Mouse (Mus musculus) midbrain, embryonic 12.5 days (tissue): ENCODE measurements at regions not wholly inside any gene's neighbourhood (a gene's known extent, or its start where the extent isn't known, plus 50 kb on each side); places are given as distances from the start of the nearest gene placed in this dataset.
"Not testable (repeated sequence)": the region's sequence is repeated elsewhere in the genome, so short reads cannot be mapped to it uniquely, and the experiment has no call there.

Experiments
- ATAC-seq: fragments of 200-750 bp; cut with Nextera tagmentation; 2 replicates; pipeline ENCODE4 v1.8.0; 2017; ENCODE audit warnings: low read depth, moderate TSS enrichment, moderate library complexity; ENCODE audit not compliant: low FRiP score
- H3K27ac ChIP-seq: fragments of 300-500 bp; sonication (generic); replicated peaks from 2 replicates; pipeline ENCODE4 v1.5.1; 2016; ENCODE audit warnings: mild to moderate bottlenecking
- H3K27me3 ChIP-seq: fragments of 300-500 bp; sonication (generic); 2 replicates; pipeline ENCODE4 v1.6.1; 2016; ENCODE audit warnings: mild to moderate bottlenecking
- H3K36me3 ChIP-seq: fragments of 300-500 bp; sonication (generic); 2 replicates; pipeline ENCODE4 v1.6.1; 2016
- H3K4me1 ChIP-seq: fragments of 300-500 bp; sonication (generic); 2 replicates; pipeline ENCODE4 v1.6.1; 2016
- H3K4me2 ChIP-seq: fragments of 300-500 bp; sonication (generic); replicated peaks from 2 replicates; pipeline ENCODE4 v1.6.1; 2016; ENCODE audit warnings: mild to moderate bottlenecking, moderate library complexity
- H3K4me3 ChIP-seq: fragments of 300-500 bp; sonication (generic); 2 replicates; pipeline ENCODE4 v1.5.1; 2016; ENCODE audit warnings: mild to moderate bottlenecking
- H3K9ac ChIP-seq: fragments of 300-500 bp; sonication (generic); replicated peaks from 2 replicates; pipeline ENCODE4 v1.6.1; 2016; ENCODE audit warnings: mild to moderate bottlenecking, moderate library complexity
- H3K9me3 ChIP-seq: fragments of 300-500 bp; sonication (generic); 2 replicates; pipeline ENCODE4 v1.6.1; 2016; ENCODE audit warnings: mild to moderate bottlenecking
- WGBS: fragments of 180-500 bp; shearing (Covaris S2); methylation state at CpG from one replicate; pipeline ENCODE4 v1.1.7; 2016; 5-methylcytosine and 5-hydroxymethylcytosine counted together

DNA sequence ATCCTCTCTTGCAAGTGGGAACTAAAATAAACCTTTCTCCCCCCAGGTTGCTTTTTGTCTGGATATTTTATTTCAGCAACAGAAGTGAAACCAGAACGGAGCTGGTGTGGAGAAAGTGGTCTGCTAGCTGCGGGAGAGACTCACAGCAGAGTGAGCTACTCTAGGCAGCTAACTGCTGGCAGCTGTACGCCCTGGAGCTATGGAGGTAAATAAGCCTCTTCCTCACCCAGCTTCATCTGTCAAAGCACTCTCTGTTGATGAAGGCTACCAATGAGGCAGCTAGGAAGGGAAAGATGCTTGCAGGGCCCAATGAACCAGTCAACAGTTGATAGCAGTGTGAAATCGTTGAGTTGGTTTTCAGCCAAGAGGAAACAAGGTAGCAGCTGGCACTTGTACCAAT, 119.3 kb upstream of the Lnx1 start:
- Histone ChIP-seq H3K27ac (no peak overlapping the region), H3K36me3 (no peaks in the 10 kb centered on the region), H3K4me1 (no peaks in the 10 kb centered on the region), H3K27me3 (no peaks in the 10 kb centered on the region), H3K9me3 (no peaks in the 10 kb centered on the region), H3K9ac (no peak overlapping the region), H3K4me2 (no peak overlapping the region), H3K4me3 (no peak overlapping the region)
- 78% methylated on average over 4 of the region's 4 CpGs for WGBS
- ATAC-seq: no peak

DNA sequence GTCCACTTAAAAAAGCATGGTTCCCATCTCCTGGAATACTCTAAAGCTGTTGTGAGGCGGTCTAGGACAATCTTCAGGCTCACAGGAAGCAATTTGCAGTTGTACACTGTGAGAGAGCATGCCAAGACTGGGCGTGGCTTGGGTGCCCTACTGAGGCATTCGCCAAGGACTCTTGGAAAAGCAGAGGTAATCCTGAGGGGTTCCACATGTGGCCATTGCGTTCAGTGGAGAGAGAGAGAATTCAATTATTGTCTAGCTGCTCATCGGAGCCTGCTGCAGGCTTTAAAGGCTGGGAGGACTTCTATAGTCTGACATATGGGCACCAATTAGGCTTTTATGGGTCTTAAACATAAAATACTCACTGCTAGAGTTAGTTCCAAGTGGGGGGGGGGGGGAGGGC, 113.8 kb upstream of the Lnx1 start:
- no peaks in the 10 kb centered on the region for H3K36me3 ChIP-seq
- H3K27me3 ChIP-seq: peaks cover 4% of the 10 kb centered on the region; the same call in 1 of the 2 replicates
- H3K4me1 ChIP-seq: no peaks in the 10 kb centered on the region
- H3K9me3 ChIP-seq: no peaks in the 10 kb centered on the region
- no peak overlapping the region for H3K4me2 ChIP-seq
- no peak for ATAC-seq
- no peak overlapping the region for H3K4me3 ChIP-seq
- no peak overlapping the region for H3K27ac ChIP-seq
- H3K9ac ChIP-seq: no peak overlapping the region
- 72% methylated on average over 5 of the region's 5 CpGs for WGBS

DNA sequence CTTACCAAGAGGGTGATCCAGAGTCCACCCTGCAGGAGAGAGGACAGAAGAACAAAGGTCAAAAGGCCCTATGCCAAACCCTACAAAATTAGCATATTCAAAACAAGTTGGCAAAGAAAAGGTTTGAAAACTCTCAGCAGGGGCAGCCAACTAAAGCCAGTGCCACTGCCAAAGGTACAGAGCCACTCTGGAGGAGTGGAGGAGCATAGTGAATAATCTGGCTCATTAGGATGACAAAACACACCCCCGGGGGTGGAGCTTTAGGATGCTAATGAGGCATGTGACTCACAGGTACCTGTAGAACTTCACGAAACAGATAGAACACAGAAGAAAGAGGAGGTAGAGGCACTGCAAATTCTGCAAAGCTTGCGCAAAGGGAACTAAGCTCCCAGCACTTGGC, 110.7 kb upstream of the Lnx1 start:
- no peak for ATAC-seq
- no peak overlapping the region for H3K4me3 ChIP-seq
- no peak overlapping the region for H3K4me2 ChIP-seq
- H3K9me3 ChIP-seq: no peaks in the 10 kb centered on the region
- H3K9ac ChIP-seq: no peak overlapping the region
- H3K36me3 ChIP-seq: no peaks in the 10 kb centered on the region
- peaks cover 4% of the 10 kb centered on the region; the same call in 1 of the 2 replicates for H3K27me3 ChIP-seq
- no peak overlapping the region for H3K27ac ChIP-seq
- whole genome bisulfite sequencing: 10% methylated on average over 3 of the region's 3 CpGs
- H3K4me1 ChIP-seq: no peaks in the 10 kb centered on the region

DNA sequence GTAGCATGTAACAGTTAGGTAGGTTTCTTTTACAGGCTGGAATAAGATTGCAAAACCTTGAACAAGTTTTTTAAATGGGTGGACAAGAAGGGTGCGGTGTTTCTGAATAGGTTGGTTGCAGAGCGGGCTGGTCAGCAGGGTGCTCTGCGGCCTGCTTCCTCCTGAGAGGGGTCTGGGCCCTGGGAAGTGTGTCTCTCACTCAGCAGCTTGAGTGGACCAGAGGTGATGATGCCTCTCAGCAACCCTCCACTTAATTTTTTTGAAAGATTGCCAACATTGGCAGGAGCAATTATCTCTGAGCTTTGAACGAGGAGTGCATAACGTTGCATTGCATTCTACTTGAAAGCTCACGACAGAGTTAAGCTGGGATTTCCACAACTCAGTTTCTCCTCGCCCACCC, 108.3 kb upstream of the Lnx1 start:
- 82% methylated on average over 7 of the region's 7 CpGs for whole genome bisulfite sequencing

DNA sequence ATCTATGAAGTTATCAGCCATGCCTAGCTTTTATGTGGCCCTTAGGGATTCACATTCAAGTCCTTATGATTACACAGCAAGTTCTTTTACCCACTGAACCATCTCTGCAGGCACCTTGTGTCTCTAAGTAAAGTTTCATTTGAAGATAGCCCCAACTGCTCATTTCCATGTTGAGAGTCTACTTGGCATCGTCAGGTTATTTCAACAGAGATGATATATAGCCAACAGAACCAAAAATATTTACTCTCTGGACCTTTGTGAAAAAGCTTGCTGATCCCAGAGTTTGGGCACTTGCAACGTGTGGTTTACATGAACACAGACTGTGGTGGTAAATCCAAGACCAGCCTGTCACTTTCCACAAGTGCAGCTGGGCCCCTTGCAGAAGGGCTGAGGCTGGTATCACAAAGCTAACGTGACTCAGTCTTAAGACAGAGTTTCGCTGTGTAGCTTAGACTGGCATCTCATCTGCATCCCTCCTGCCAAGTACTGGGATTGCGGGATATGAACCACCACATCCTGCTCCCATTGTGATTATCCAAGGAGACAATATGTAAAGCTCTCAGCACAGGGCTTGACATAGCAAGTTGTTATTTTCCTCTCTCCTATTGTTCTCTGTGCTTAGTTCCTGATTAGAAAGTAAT, 105.0 kb upstream of the Lnx1 start:
- ATAC-seq: no peak
- H3K27ac ChIP-seq: no peak overlapping the region
- H3K9ac ChIP-seq: no peak overlapping the region
- no peaks in the 10 kb centered on the region for H3K9me3 ChIP-seq
- peaks cover 8% of the 10 kb centered on the region for H3K27me3 ChIP-seq
- H3K4me3 ChIP-seq: no peak overlapping the region
- no peaks in the 10 kb centered on the region for H3K36me3 ChIP-seq
- H3K4me2 ChIP-seq: no peak overlapping the region
- H3K4me1 ChIP-seq: no peaks in the 10 kb centered on the region
- WGBS: 82% methylated on average over 5 of the region's 5 CpGs

More for the DNA sequence above, 108.3 kb upstream of the Lnx1 start:
- Histone ChIP-seq H3K4me2 (no peak overlapping the region), H3K36me3 (no peaks in the 10 kb centered on the region), H3K4me3 (no peak overlapping the region), H3K9me3 (no peaks in the 10 kb centered on the region), H3K4me1 (no peaks in the 10 kb centered on the region), H3K9ac (no peak overlapping the region), H3K27me3 (peaks cover 4% of the 10 kb centered on the region; the same call in 1 of the 2 replicates), H3K27ac (no peak overlapping the region)
- ATAC-seq: no peak

DNA sequence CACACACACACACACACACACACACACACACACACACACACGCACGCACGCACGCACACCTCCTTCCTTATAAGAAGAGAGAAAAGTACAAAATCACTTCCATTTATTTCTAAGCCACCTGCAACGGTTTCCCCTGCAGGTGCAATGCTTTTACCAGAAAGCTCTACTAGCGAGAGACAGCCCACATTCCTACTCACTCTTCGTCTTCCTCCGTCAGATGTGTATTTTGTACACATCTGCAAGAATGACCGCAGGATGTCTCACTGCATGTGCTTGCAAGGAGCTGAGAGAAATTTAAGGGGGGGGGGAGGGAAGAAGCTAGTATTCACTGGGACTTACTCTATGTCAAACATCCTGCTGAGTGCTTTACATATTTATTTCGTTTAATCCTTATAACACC, 99.2 kb upstream of the Lnx1 start:
- Histone ChIP-seq H3K4me3 (no peak overlapping the region), H3K9ac (no peak overlapping the region), H3K36me3 (no peaks in the 10 kb centered on the region), H3K27me3 (peaks cover 21% of the 10 kb centered on the region), H3K27ac (no peak overlapping the region), H3K9me3 (no peaks in the 10 kb centered on the region), H3K4me2 (no peak overlapping the region), H3K4me1 (no peaks in the 10 kb centered on the region)
- 73% methylated on average over 10 of the region's 10 CpGs for WGBS
- no peak for ATAC-seq

DNA sequence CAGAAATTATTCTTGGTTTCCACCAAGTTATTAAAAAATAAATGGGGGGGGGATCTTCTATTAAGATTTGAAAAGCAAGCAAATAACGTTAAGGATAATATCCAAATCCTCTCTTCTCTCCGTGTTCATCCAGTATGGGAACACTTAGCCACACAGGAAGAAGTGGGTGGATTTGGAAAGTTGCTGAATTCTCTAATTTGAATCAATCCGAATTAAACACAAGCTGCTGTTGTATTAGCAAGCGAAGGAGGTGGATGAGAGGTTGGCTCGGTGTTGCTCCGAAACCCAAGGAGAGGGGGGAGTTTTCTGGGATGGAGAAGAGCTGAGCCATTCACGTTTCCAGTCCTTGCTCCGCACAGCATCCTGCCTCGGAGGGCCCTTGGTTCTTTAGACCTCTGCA, 97.6 kb upstream of the Lnx1 start:
- H3K27ac ChIP-seq: no peak overlapping the region
- no peaks in the 10 kb centered on the region for H3K36me3 ChIP-seq
- H3K4me1 ChIP-seq: no peaks in the 10 kb centered on the region
- no peak overlapping the region for H3K9ac ChIP-seq
- H3K27me3 ChIP-seq: peaks cover 32% of the 10 kb centered on the region
- H3K9me3 ChIP-seq: no peaks in the 10 kb centered on the region
- WGBS: 82% methylated on average over 9 of the region's 9 CpGs
- no peak overlapping the region for H3K4me2 ChIP-seq
- no peak overlapping the region for H3K4me3 ChIP-seq
- no peak for ATAC-seq

DNA sequence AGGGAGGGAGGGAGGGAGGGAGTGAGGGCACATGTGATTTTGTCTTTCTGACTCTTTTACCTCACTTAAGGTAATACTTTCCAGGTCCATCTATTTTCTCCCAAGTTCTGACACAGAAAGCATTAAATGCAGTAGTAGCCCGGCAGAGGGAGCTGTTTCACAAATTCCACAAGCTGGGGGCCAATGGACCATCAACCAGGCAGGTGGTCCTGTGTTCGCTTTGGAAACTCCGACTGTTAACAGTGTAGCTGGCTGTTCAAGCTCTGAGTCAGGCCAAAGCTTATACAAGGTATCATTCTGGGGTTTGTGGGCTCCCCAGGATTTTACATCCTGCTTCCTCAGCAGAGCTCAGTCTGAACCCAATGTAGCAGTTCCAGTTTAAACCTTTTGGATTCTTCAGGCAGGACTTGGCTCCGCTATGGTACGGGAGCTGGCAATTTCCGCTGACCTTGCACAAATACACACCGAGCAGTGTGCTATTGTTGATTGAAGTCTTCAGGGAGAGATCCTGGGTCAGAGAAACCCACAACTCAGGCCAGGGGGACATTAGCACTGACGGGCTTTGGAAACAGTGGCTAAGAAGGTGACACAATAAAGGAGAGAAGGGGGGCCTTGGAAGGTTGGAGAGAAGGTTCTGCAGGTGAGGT, 93.8 kb upstream of the Lnx1 start:
- no peak for ATAC-seq
- Histone ChIP-seq H3K27ac (no peak overlapping the region), H3K4me2 (no peak overlapping the region), H3K9me3 (no peaks in the 10 kb centered on the region), H3K4me3 (no peak overlapping the region), H3K36me3 (no peaks in the 10 kb centered on the region), H3K27me3 (peaks cover 30% of the 10 kb centered on the region), H3K9ac (no peak overlapping the region), H3K4me1 (peaks cover 13% of the 10 kb centered on the region)
- WGBS: 43% methylated on average over 8 of the region's 8 CpGs

DNA sequence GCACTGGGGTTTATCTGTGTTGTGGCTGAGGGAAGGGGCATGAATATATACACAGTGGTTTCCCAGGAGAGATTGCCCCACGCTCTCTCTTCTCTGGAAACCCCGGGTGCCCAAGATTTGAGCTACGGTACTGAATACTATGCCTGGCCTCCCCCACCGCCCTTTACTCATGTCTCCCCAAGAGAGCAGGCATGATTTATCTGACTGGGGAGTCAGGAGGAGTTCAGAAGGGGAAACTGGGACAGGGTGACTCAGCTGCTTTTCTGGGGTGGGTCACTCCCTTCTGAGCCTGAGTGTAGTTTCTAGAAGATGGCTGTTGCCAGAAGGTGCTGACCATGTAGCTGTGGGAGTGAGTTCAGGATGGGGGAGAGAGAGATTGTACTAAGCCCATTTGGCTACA, 92.0 kb upstream of the Lnx1 start:
- H3K4me3 ChIP-seq: no peak overlapping the region
- H3K27me3 ChIP-seq: peaks cover 27% of the 10 kb centered on the region
- H3K9ac ChIP-seq: no peak overlapping the region
- H3K4me2 ChIP-seq: no peak overlapping the region
- ATAC-seq: no peak
- no peaks in the 10 kb centered on the region for H3K9me3 ChIP-seq
- WGBS: 92% methylated on average over 4 of the region's 4 CpGs
- H3K36me3 ChIP-seq: no peaks in the 10 kb centered on the region
- H3K4me1 ChIP-seq: peaks cover 13% of the 10 kb centered on the region
- H3K27ac ChIP-seq: no peak overlapping the region

DNA sequence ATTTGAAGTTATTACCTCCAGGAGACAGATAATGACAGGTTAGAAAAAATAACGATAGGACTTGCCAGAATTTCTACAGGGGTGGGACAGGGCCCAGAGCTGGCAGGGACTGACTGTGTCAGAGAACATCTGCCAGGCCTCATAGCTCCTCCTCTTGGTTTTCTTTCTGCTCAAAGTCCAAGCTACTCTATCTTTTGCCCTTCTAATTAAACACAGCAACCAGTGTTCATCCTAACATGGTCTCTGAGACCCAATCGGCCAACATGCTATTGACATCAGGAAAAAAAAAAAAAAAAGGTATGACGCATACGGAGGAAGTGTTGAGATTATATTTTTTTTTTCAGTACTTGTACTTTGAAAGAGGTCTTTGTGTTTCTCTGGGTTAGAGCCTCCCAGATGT, 90.7 kb upstream of the Lnx1 start:
- Histone ChIP-seq H3K4me1 (peaks cover 13% of the 10 kb centered on the region), H3K4me3 (no peak overlapping the region), H3K27ac (no peak overlapping the region), H3K9ac (no peak overlapping the region), H3K4me2 (no peak overlapping the region), H3K36me3 (no peaks in the 10 kb centered on the region), H3K27me3 (peaks cover 28% of the 10 kb centered on the region), H3K9me3 (no peaks in the 10 kb centered on the region)
- WGBS: 79% methylated on average over 4 of the region's 4 CpGs
- no peak for ATAC-seq

DNA sequence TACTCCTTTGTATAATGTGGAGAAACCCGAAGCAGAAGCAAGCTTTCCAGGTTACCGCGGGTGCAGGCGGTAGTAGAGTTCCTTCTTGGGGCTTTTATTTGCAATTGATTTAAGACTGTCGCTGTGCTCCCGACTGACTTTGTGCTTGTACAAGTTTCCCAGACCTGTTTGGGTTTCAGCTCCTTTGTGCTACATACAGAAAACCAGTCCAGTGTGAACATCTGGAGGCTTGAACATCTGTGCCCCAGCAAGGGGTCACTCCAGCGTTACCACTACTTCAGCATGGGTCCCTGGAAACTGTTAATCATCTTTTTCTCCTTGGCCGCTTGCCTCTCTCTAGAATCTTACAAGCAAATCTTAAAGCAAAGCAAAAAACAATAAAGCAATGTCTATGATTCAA, 90.2 kb upstream of the Lnx1 start:
- H3K36me3 ChIP-seq: no peaks in the 10 kb centered on the region
- H3K4me3 ChIP-seq: no peak overlapping the region
- H3K27me3 ChIP-seq: peaks cover 31% of the 10 kb centered on the region
- no peak overlapping the region for H3K27ac ChIP-seq
- no peak overlapping the region for H3K9ac ChIP-seq
- H3K4me1 ChIP-seq: peaks cover 13% of the 10 kb centered on the region
- ATAC-seq: no peak
- H3K4me2 ChIP-seq: no peak overlapping the region
- H3K9me3 ChIP-seq: no peaks in the 10 kb centered on the region
- 33% methylated on average over 8 of the region's 8 CpGs for WGBS

DNA sequence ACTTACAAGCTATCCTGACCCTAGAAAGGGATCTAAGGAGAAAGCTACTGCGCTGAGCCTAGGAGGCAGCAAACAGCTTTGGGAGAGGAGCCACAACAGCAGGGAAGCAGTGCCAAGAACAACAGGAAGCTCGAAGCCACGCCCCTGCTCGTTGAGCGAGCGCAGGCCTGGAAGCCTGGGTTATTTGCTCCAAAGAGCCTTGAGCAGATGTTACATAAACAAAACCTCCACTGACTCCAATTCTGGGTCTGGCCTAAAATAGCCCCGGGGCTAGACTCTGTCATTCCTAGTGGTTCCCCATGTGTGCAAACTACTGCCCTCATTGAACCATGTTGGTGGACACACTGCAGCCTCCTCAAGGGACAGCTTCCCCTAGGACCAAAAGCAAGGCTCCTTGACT, 89.6 kb upstream of the Lnx1 start:
- peaks cover 31% of the 10 kb centered on the region for H3K27me3 ChIP-seq
- 0 out of 2 replicates have a peak, but pooled peaks have one; percentile 34 for ATAC-seq
- no peak overlapping the region for H3K27ac ChIP-seq
- WGBS: 4% methylated on average over 7 of the region's 7 CpGs
- peaks cover 13% of the 10 kb centered on the region for H3K4me1 ChIP-seq
- H3K9me3 ChIP-seq: no peaks in the 10 kb centered on the region
- peak overlapping the region; percentile 17; the same call in 1 of the 2 replicates for H3K4me3 ChIP-seq
- H3K36me3 ChIP-seq: no peaks in the 10 kb centered on the region
- H3K9ac ChIP-seq: no peak overlapping the region
- H3K4me2 ChIP-seq: peak overlapping the region; percentile 40

DNA sequence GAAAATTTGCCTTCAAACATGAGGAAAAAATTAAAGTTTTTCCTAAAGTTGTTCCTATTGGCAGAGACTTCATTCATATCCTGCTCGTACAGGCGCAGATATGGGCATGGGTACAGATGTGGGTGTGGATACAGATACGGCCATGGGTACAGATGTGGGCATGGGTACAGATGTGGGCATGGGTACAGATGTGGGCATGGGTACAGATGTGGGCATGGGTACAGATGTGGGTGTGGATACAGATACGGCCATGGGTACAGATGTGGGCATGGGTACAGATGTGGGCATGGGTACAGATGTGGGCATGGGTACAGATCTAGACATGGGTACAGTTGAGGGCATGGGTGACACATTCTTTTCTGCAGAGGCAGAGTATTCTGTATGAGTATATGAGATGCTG, 87.8 kb upstream of the Lnx1 start:
- Histone ChIP-seq H3K27me3 (peaks cover 18% of the 10 kb centered on the region), H3K4me1 (peaks cover 13% of the 10 kb centered on the region)
- H3K9me3 ChIP-seq, H3K4me3 ChIP-seq, ATAC-seq, H3K4me2 ChIP-seq, H3K9ac ChIP-seq, H3K27ac ChIP-seq, H3K36me3 ChIP-seq: not testable (repeated sequence)
- WGBS: 97% methylated on average over 4 of the region's 4 CpGs
